Mouse (Mus musculus) lung, postnatal 0 days (tissue): ENCODE measurements around the gene Phex.

Source experiments
- CTCF ChIP-seq: IDR thresholded peaks from 2 replicates; pipeline ENCODE4 v1.5.1; 2016; ENCODE audit warnings: antibody characterized with exemption, mild to moderate bottlenecking
- EP300 ChIP-seq: IDR thresholded peaks from 2 replicates; pipeline ENCODE4 v1.6.1; 2016; ENCODE audit warnings: antibody characterized with exemption, mild to moderate bottlenecking, control low read depth

DNA sequence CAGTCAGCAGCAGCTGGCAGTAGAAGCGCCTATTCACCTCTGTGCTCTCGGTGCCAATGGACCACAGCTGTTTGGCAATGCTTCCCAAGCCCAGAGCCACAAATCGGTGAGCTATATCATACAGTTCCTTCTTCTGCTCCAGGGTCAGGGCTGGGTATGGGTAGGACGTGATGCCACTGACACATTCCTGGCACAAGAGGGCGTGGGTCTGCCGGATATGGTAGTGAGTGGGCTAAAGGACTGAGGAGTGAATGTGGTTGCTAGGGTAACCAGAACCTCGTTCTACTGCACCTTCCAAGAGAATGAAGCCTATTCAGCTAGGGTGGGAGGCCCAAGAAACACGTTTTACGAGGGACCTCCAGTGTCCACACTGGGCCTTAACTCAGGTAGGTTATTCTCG, 36.3 kb downstream of the Phex start:
- TF ChIP-seq CTCF (peak; percentile 45; the same call in 1 of the 2 replicates), EP300 (no peak)
